12 mouse cellular contexts compared by ENCODE assay signal in genomic region chr7:135605804-135606072, GRCm38 (mm10).
DNase-seq lines count a peak whose midpoint lies in the region; ATAC-seq and TF ChIP-seq lines count a peak whose summit lies in the region.
"Had no signal": no experiment of that assay in that cellular context is flagged by ENCODE, and none has a peak within 500 bp of the region (broad histone marks: within the 10 kb centered on the region; RNA-seq: fewer than 3 reads in every experiment).

No protein-coding gene starts in this region.

- H3K27ac ChIP-seq in gastrocnemius, adult 2 months: peak overlapping the region; percentile 74
- H3K27ac ChIP-seq in intestine, embryonic 15.5 days: 0 out of 2 replicates have a peak overlapping the region, but pooled peaks have one; percentile 63
- H3K27ac ChIP-seq in intestine, postnatal 0 days (ENCODE audit: low read depth, low read length): no peak overlapping the region
- peak overlapping the region; percentile 92 for H3K27ac ChIP-seq in lung, embryonic 16.5 days (ENCODE audit: low read length)
- H3K27ac ChIP-seq in stomach, embryonic 16.5 days (ENCODE audit: low read length): peak overlapping the region; percentile 85
- H3K27ac ChIP-seq: neural tube, embryonic 13.5 days had no signal

- no peaks in the 10 kb centered on the region for H3K9me3 ChIP-seq in intestine, embryonic 15.5 days
- H3K9me3 ChIP-seq in intestine, postnatal 0 days (ENCODE audit: control insufficient read depth): no peaks in the 10 kb centered on the region
- no peaks in the 10 kb centered on the region for H3K9me3 ChIP-seq in lung, embryonic 16.5 days (ENCODE audit: control insufficient read depth, low read length)
- H3K9me3 ChIP-seq in stomach, embryonic 16.5 days (replicated peaks; ENCODE audit: control insufficient read depth, low read length): no peaks in the 10 kb centered on the region
- H3K9me3 ChIP-seq: neural tube, embryonic 13.5 days had no signal

- H3K9ac ChIP-seq in intestine, embryonic 15.5 days: no peak overlapping the region
- no peak overlapping the region for H3K9ac ChIP-seq in intestine, postnatal 0 days (ENCODE audit: low read depth, low read length)
- no peak overlapping the region for H3K9ac ChIP-seq in lung, embryonic 16.5 days (ENCODE audit: low read length)
- H3K9ac ChIP-seq in stomach, embryonic 16.5 days (ENCODE audit: low read length): no peak overlapping the region
- H3K9ac ChIP-seq: neural tube, embryonic 13.5 days had no signal

- no peak for TF ChIP-seq CTCF in gastrocnemius, adult 2 months (IDR thresholded peaks at IDR 0.05)
- TF ChIP-seq CTCF in intestine, postnatal 0 days (IDR thresholded peaks at IDR 0.05; ENCODE audit: low read depth): no peak

- DNase-seq in gastrocnemius, adult 2 months: no peak
- DNase-seq in gastrocnemius, postnatal 36 days: no peak
- DNase-seq in lung, postnatal 36 days: no peak
- no peak for DNase-seq in cerebellum, adult 11 months
- DNase-seq: cerebellum, adult 9-10 months; retina, postnatal 1 day; thymus, postnatal 36 days had no signal

- no peaks in the 10 kb centered on the region for H3K27me3 ChIP-seq in intestine, embryonic 15.5 days (replicated peaks)
- no peaks in the 10 kb centered on the region for H3K27me3 ChIP-seq in intestine, postnatal 0 days (replicated peaks; ENCODE audit: control insufficient read depth, insufficient read depth, low read length)
- no peaks in the 10 kb centered on the region for H3K27me3 ChIP-seq in lung, embryonic 16.5 days (ENCODE audit: control insufficient read depth, insufficient read depth, low read depth, low read length)
- no peaks in the 10 kb centered on the region for H3K27me3 ChIP-seq in stomach, embryonic 16.5 days (ENCODE audit: control insufficient read depth, insufficient read depth, low read length)
- H3K27me3 ChIP-seq: neural tube, embryonic 13.5 days had no signal

- H3K4me2 ChIP-seq in intestine, embryonic 15.5 days (replicated peaks): no peak overlapping the region
- no peak overlapping the region for H3K4me2 ChIP-seq in intestine, postnatal 0 days (replicated peaks; ENCODE audit: low read depth)
- no peak overlapping the region for H3K4me2 ChIP-seq in lung, embryonic 16.5 days (ENCODE audit: low read depth, low read length)
- no peak overlapping the region for H3K4me2 ChIP-seq in stomach, embryonic 16.5 days (ENCODE audit: low read depth, low read length)
- H3K4me2 ChIP-seq: neural tube, embryonic 13.5 days had no signal

- H3K4me1 ChIP-seq in intestine, embryonic 15.5 days (replicated peaks): peaks cover 8% of the 10 kb centered on the region
- H3K4me1 ChIP-seq in intestine, postnatal 0 days (replicated peaks; ENCODE audit: control insufficient read depth, insufficient read depth, low read length): no peaks in the 10 kb centered on the region; the same call in 1 of the 2 replicates
- peaks cover 18% of the 10 kb centered on the region for H3K4me1 ChIP-seq in lung, embryonic 16.5 days (replicated peaks; ENCODE audit: control insufficient read depth, insufficient read depth, low read length)
- H3K4me1 ChIP-seq in stomach, embryonic 16.5 days (ENCODE audit: control insufficient read depth, insufficient read depth, low read length): peaks cover 22% of the 10 kb centered on the region

- ATAC-seq in intestine, embryonic 15.5 days: no peak
- no peak for ATAC-seq in intestine, postnatal 0 days
- no peak for ATAC-seq in lung, embryonic 16.5 days (ENCODE audit: low read depth)
- no peak for ATAC-seq in stomach, embryonic 16.5 days (ENCODE audit: insufficient read depth, low FRiP score)

- peak overlapping the region; percentile 44 for H3K4me3 ChIP-seq in gastrocnemius, adult 2 months
- no peak overlapping the region for H3K4me3 ChIP-seq in intestine, embryonic 15.5 days (replicated peaks)
- no peak overlapping the region for H3K4me3 ChIP-seq in intestine, postnatal 0 days (ENCODE audit: low read depth, low read length)
- H3K4me3 ChIP-seq in lung, embryonic 16.5 days (ENCODE audit: low read length): no peak overlapping the region
- H3K4me3 ChIP-seq in stomach, embryonic 16.5 days (replicated peaks; ENCODE audit: low read length): no peak overlapping the region
- H3K4me3 ChIP-seq: neural tube, embryonic 13.5 days had no signal

- 84% methylated on average over 6 of the region's 6 CpGs for WGBS in intestine, embryonic 15.5 days
- 83% methylated on average over 6 of the region's 6 CpGs for WGBS in intestine, postnatal 0 days
- WGBS in lung, embryonic 16.5 days: 69% methylated on average over 6 of the region's 6 CpGs
- 72% methylated on average over 6 of the region's 6 CpGs for WGBS in stomach, embryonic 16.5 days

- no peaks in the 10 kb centered on the region for H3K36me3 ChIP-seq in intestine, embryonic 15.5 days
- H3K36me3 ChIP-seq in intestine, postnatal 0 days (ENCODE audit: control insufficient read depth, insufficient read depth): no peaks in the 10 kb centered on the region
- H3K36me3 ChIP-seq in lung, embryonic 16.5 days (ENCODE audit: control insufficient read depth, insufficient read depth, low read length): no peaks in the 10 kb centered on the region
- no peaks in the 10 kb centered on the region for H3K36me3 ChIP-seq in stomach, embryonic 16.5 days (ENCODE audit: control insufficient read depth, insufficient read depth, low read length)
- H3K36me3 ChIP-seq: neural tube, embryonic 13.5 days had no signal

- intact Hi-C loops in gastrocnemius, adult 2 months (cut with DNase I): loop anchor here (10.0 kb wide), 1 partner anchor 451 kb away; no protein-coding TSS in a partner anchor
- intact Hi-C loops in gastrocnemius, postnatal 36 days (cut with DNase I): no loop called here
